Mouse (Mus musculus): ENCODE results near the gene Stac2.

Stac2 gene

DNA sequence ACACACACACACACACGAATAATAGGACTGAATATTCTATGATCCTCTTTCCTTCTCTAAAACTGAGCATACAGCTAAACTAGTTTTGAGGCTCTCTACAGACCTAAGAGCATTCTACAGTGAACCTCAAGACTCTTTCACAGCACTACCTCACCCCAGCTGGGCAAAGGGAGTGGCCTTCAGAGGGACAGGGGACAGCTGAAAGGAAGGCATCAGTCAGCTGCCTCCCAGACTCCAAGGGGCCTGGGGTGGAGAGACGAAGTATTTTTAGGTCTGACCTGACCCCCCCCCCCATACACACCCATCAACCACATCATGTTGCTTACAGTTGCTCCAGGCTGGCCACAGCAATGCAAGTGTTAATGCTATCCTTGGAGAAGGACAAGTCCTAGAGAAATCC is 32.1 kb downstream of the Stac2 start:
- Histone ChIP-seq H3K36me3 (ENCODE audit: control insufficient read depth, insufficient read depth, low read length, poor library complexity, severe bottlenecking) (no peaks in the 10 kb centered on the region; the same call in 1 of the 2 replicates), H3K27me3 (ENCODE audit: control insufficient read depth, insufficient read depth, low read length, poor library complexity, severe bottlenecking) (no peaks in the 10 kb centered on the region)
- no peak for DNase-seq (ENCODE audit: low read depth, low spot score)

DNA sequence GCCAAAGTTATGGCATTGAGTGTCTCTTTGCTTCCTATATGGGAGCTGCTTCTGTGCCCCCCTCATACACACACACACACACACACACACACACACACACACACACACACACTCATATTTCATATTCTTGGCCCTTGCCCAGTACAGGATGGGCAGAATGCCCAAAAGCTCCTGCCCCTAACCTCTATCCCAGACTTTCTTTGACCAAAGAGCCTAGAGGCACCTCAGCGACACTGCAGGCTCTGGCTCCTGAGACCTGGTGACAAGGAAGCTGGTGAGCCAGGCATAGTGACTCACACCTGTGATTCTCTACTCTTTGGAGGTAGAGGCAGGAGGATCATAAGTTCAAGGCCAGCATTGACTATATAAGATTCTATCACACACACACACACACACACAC is 32.6 kb downstream of the Stac2 start:
- no peak for DNase-seq (ENCODE audit: low read depth, low spot score)
- Histone ChIP-seq H3K36me3 (ENCODE audit: control insufficient read depth, insufficient read depth, low read length, poor library complexity, severe bottlenecking) (no peaks in the 10 kb centered on the region; the same call in 1 of the 2 replicates), H3K27me3 (ENCODE audit: control insufficient read depth, insufficient read depth, low read length, poor library complexity, severe bottlenecking) (no peaks in the 10 kb centered on the region)

- H3K36me3 ChIP-seq (ENCODE audit: control insufficient read depth, insufficient read depth, low read length, poor library complexity, severe bottlenecking) = no peaks in the 10 kb centered on the region; the same call in 1 of the 2 replicates
- DNase-seq (ENCODE audit: low read depth, low spot score) = no peak
- no peaks in the 10 kb centered on the region for H3K27me3 ChIP-seq (ENCODE audit: control insufficient read depth, insufficient read depth, low read length, poor library complexity, severe bottlenecking)
Observed at GRCm38 (mm10) chr11:98019883-98020610, 33.2 kb downstream of the Stac2 start.

DNA sequence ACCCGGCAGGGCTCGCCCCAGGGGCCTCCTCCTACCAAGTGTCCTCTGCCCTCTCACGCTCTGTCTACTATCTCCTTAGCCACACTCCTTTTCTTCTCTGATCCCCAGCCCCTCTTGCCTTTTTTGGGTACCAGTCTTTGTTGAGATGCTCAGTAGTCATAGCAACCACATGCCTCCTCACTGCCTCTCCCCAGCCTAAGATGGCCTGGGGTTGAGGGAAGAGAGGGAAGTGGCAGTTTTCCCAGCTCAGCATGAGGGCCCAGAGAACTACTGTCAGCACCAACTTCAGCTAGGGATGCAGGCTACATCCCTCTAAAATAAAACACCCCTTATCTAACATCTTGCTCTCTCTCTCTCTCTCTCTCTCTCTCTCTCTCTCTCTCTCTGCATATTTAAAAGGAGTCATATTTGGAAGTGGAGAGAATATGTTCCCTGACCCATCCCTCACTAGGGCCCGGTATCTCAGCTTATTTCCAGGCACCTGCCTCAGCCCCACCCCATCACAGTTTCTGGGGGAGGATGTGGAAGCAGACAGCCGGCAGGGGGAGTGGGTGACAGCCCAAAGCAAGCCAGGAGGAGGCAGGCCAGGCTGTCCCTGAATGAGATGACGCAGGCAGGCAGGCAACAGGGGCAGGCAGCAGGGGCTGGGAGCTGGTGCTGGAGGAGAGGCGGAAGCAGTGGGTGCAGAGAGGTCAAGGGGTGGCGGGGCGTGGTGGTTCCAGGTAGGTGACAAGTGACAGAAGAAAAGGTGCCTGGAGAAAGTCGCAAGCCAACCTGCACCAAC is 34.2 kb downstream of the Stac2 start:
- H3K36me3 ChIP-seq (ENCODE audit: control insufficient read depth, insufficient read depth, low read length, poor library complexity, severe bottlenecking) = no peaks in the 10 kb centered on the region; the same call in 1 of the 2 replicates
- H3K27me3 ChIP-seq (ENCODE audit: control insufficient read depth, insufficient read depth, low read length, poor library complexity, severe bottlenecking) = no peaks in the 10 kb centered on the region
- peak; percentile 64 for DNase-seq (ENCODE audit: low read depth, low spot score)

DNA sequence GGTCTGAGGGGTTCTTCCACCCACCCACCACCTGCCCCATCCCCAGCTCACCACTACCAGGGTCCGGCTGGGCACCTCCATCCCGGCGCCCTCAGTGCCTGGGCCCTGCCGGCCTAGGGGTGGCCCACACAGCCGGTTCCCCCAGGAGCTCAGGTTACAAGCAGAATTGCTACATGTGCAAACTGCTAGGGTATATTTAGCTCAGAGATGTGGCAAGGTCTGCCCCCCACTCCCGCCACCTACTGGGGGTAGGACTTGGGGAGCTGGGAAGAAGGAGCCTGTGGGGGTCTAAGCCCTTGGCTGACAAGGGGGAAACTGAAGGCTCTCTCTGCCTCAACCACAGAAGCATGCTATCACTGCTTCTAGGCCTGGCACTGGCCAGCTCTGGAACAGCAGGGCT is 35.0 kb downstream of the Stac2 start:
- H3K36me3 ChIP-seq (ENCODE audit: control insufficient read depth, insufficient read depth, low read length, poor library complexity, severe bottlenecking) = no peaks in the 10 kb centered on the region; the same call in 1 of the 2 replicates
- no peaks in the 10 kb centered on the region for H3K27me3 ChIP-seq (ENCODE audit: control insufficient read depth, insufficient read depth, low read length, poor library complexity, severe bottlenecking)
- no peak for DNase-seq (ENCODE audit: low read depth, low spot score)

GRCm38 (mm10) chr11:98016824-98017223 is 36.4 kb downstream of the Stac2 start:
- DNase-seq (ENCODE audit: low read depth, low spot score) = no peak
- Histone ChIP-seq H3K27me3 (ENCODE audit: control insufficient read depth, insufficient read depth, low read length, poor library complexity, severe bottlenecking) (no peaks in the 10 kb centered on the region), H3K36me3 (ENCODE audit: control insufficient read depth, insufficient read depth, low read length, poor library complexity, severe bottlenecking) (no peaks in the 10 kb centered on the region; the same call in 1 of the 2 replicates)

- H3K36me3 ChIP-seq (ENCODE audit: control insufficient read depth, insufficient read depth, low read length, poor library complexity, severe bottlenecking) = no peaks in the 10 kb centered on the region; the same call in 1 of the 2 replicates
- DNase-seq (ENCODE audit: low read depth, low spot score) = no peak
- H3K27me3 ChIP-seq (ENCODE audit: control insufficient read depth, insufficient read depth, low read length, poor library complexity, severe bottlenecking) = no peaks in the 10 kb centered on the region
Observed at GRCm38 (mm10) chr11:98016177-98016576, 37.1 kb downstream of the Stac2 start.

DNA sequence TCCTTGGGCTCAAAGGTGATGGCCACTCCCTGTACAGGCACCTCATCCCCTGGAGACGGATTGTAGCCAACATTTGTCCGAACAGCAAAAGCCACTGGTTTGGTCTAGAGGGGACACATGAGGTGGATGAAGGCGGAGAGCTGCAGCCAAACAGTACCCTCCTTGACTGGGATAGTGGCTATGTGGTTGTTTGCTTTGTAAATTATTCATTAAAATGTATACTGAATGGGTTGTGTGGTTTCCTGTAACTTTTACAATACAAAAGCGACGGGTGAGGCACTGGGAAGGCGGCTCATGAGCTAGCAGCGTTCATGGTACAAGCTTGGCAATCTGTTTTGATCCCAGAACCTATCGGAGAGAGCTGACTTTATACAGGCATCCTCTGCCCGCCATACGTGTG is 40.4 kb downstream of the Stac2 start:
- Histone ChIP-seq H3K36me3 (ENCODE audit: control insufficient read depth, insufficient read depth, low read length, poor library complexity, severe bottlenecking) (no peaks in the 10 kb centered on the region; the same call in 1 of the 2 replicates), H3K27me3 (ENCODE audit: control insufficient read depth, insufficient read depth, low read length, poor library complexity, severe bottlenecking) (no peaks in the 10 kb centered on the region)
- no peak for DNase-seq (ENCODE audit: low read depth, low spot score)

- no peaks in the 10 kb centered on the region for H3K27me3 ChIP-seq (ENCODE audit: control insufficient read depth, insufficient read depth, low read length, poor library complexity, severe bottlenecking)
- no peak for DNase-seq (ENCODE audit: low read depth, low spot score)
- no peaks in the 10 kb centered on the region; the same call in 1 of the 2 replicates for H3K36me3 ChIP-seq (ENCODE audit: control insufficient read depth, insufficient read depth, low read length, poor library complexity, severe bottlenecking)
Observed at GRCm38 (mm10) chr11:98011716-98012115, 41.5 kb downstream of the Stac2 start.

DNA sequence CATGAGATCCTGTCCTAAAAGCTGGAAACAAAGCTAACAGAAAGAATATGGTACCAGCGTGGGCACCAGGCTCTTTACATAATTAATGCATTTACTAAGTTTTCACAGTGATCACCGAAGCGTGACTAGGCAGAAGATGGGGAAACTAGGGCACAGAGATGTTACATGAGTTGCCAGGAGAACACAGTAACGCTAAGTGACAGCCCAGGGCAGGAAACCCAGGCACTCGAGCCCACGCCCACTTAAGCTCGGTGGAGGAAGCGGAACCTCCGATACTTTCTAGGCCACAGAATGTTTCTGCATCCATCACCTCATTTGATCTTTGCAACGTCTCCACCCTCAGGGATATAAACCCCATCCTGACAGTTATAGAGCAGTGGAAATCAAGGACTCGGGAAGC is 45.2 kb downstream of the Stac2 start:
- DNase-seq (ENCODE audit: low read depth, low spot score) = peak; percentile 54

DNA sequence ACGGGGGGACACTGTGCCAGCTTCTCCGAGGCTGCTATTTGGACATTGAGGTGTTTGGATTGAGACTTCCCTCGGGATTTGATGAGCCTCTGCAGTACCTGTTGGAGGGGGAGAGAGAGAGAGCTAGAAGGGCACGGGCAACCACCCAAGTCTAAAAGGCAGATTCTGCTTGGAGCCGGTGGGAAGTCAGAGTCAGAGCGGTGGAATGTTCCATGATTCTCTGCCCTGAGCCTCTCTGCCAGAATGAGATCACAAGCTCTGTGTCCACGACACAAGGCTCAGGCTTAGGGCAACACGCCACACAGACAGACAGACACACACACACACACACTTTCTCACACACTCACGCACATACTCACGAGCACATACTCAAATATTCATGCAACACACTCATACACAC is 47.6 kb downstream of the Stac2 start:
- H3K36me3 ChIP-seq (ENCODE audit: control insufficient read depth, insufficient read depth, low read length, poor library complexity, severe bottlenecking) = no peaks in the 10 kb centered on the region
- no peak for DNase-seq (ENCODE audit: low read depth, low spot score)

More for the DNA sequence above, 45.2 kb downstream of the Stac2 start:
- Histone ChIP-seq H3K27me3 (ENCODE audit: control insufficient read depth, insufficient read depth, low read length, poor library complexity, severe bottlenecking) (no peaks in the 10 kb centered on the region), H3K36me3 (ENCODE audit: control insufficient read depth, insufficient read depth, low read length, poor library complexity, severe bottlenecking) (no peaks in the 10 kb centered on the region)

GRCm38 (mm10) chr11:98005076-98005475 is 48.2 kb downstream of the Stac2 start:
- Histone ChIP-seq H3K27me3 (ENCODE audit: control insufficient read depth, insufficient read depth, low read length, poor library complexity, severe bottlenecking) (no peaks in the 10 kb centered on the region), H3K36me3 (ENCODE audit: control insufficient read depth, insufficient read depth, low read length, poor library complexity, severe bottlenecking) (no peaks in the 10 kb centered on the region)
- no peak for DNase-seq (ENCODE audit: low read depth, low spot score)

More for the DNA sequence above, 47.6 kb downstream of the Stac2 start:
- no peaks in the 10 kb centered on the region for H3K27me3 ChIP-seq (ENCODE audit: control insufficient read depth, insufficient read depth, low read length, poor library complexity, severe bottlenecking)

DNA sequence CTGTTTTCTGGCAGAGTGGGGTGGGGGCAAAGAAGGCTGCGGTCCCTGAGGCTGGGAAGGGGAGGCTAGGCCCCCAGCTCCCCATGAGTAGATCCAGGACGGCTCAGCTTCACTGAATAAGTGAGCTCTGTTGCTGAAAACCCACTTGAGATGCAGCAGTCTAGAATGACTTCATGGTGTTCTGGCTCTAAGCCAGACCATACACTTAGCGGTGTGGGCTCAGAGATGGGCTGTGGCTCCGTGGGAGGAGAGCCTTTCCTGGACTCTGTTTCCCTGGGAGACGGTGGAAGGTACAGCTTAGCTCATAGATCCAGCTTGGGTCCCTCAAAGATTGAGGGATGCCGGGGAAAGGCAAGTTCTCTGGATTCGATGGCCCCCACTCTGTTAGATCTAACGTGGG is 49.1 kb downstream of the Stac2 start:
- H3K27me3 ChIP-seq (ENCODE audit: control insufficient read depth, insufficient read depth, low read length, poor library complexity, severe bottlenecking) = no peaks in the 10 kb centered on the region
- no peak for DNase-seq (ENCODE audit: low read depth, low spot score)

DNA sequence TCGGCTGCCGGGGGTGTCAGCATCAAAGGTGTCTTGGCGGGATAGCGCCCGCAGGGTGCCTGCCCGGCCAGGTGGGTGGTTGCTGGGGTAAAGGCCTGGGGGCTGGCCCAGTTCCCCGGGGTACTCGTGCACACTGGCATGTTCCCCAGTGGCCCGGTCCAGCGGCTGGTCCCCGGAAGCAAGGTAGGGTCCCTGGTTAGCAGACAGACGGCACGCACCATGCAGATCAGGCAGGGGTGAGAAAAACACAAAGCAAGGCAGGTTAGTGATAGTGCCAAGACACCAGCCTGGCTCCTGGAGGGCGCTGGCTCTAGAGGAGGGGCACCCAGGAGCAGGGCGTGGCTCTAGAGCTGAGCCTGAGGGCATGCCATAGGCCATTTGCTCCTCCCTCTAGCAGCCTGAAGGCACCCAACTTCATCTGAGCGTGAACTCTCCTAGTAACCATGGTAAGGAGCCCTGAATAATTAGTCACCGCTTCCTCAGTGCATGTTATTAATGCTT is 50.0 kb downstream of the Stac2 start:
- H3K36me3 ChIP-seq (ENCODE audit: control insufficient read depth, insufficient read depth, low read length, poor library complexity, severe bottlenecking) = no peaks in the 10 kb centered on the region
- no peaks in the 10 kb centered on the region for H3K27me3 ChIP-seq (ENCODE audit: control insufficient read depth, insufficient read depth, low read length, poor library complexity, severe bottlenecking)
- DNase-seq (ENCODE audit: low read depth, low spot score) = peak; percentile 62

More for the DNA sequence above, 49.1 kb downstream of the Stac2 start:
- no peaks in the 10 kb centered on the region for H3K36me3 ChIP-seq (ENCODE audit: control insufficient read depth, insufficient read depth, low read length, poor library complexity, severe bottlenecking)

- Histone ChIP-seq H3K36me3 (ENCODE audit: control insufficient read depth, insufficient read depth, low read length, poor library complexity, severe bottlenecking) (no peaks in the 10 kb centered on the region), H3K27me3 (ENCODE audit: control insufficient read depth, insufficient read depth, low read length, poor library complexity, severe bottlenecking) (no peaks in the 10 kb centered on the region)
- DNase-seq (ENCODE audit: low read depth, low spot score) = peak; percentile 94
Observed at GRCm38 (mm10) chr11:98002627-98003026, 50.6 kb downstream of the Stac2 start.
